Mouse (Mus musculus) megakaryocyte-erythroid progenitor cell, adult 5-6 weeks (primary cell): ENCODE data around the gene Ankrd28. TPM values are rescaled to one million over a fixed set of nuclear protein-coding genes. Genes with fewer than 3 reads are reported as not detected.

Source experiments
- ATAC-seq: replicated peaks from 2 replicates; pipeline ENCODE4 v1.8.0; 2016; ENCODE audit warnings: mild to moderate bottlenecking, inconsistent platforms; ENCODE audit not compliant: severe bottlenecking, poor library complexity, low FRiP score, low TSS enrichment
- total RNA-seq, 2 experiments: library from RNA; stranded (forward) in 1 of 2; stranded (reverse) in 1 of 2; fragments of 200-1000, 215-1000 nt in 1 of 2; fragments of >200 nt in 1 of 2; fragmentation: Nextera tagmentation in 1 of 2; gene quantifications; 2 replicates each; pipeline ENCODE4 v1.2.3; 2014 to 2017

Ankrd28 gene
- total RNA-seq, 2 experiments from 2014 or later, result 27.0 to 37.4 TPM

DNA sequence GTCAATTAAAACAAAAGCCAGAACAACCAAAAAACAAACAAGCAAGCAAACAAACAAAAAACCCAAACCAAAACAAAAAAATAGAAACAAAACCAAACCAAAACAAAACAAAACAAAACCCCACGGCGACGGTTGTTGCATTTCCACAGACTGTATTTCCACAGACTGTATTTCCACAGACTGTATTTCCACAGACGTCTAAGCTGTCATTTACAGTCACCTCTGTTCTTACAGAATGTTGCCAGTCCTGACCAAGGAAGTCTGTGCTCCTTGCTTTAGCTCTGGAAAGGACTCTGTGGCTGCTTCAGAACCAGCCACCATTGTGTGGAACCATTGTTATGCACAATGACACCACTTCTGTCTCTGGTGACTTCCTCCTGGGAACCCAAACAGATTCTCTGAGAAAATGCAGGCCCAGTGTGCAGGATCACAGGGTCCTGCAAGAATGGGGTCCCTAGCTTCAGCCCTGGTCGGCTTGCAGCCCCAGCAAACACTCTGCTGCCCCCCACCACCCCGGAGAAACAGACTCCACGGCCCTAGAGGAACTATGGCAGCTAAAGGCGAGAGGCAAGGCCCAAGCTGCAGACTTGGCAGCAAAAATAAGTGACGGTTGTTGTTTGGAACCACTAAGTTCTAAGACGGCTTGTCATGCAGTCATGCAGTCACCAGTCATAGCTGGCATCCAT lies 158.7 kb downstream of the Ankrd28 start:
- no peak for ATAC-seq

DNA sequence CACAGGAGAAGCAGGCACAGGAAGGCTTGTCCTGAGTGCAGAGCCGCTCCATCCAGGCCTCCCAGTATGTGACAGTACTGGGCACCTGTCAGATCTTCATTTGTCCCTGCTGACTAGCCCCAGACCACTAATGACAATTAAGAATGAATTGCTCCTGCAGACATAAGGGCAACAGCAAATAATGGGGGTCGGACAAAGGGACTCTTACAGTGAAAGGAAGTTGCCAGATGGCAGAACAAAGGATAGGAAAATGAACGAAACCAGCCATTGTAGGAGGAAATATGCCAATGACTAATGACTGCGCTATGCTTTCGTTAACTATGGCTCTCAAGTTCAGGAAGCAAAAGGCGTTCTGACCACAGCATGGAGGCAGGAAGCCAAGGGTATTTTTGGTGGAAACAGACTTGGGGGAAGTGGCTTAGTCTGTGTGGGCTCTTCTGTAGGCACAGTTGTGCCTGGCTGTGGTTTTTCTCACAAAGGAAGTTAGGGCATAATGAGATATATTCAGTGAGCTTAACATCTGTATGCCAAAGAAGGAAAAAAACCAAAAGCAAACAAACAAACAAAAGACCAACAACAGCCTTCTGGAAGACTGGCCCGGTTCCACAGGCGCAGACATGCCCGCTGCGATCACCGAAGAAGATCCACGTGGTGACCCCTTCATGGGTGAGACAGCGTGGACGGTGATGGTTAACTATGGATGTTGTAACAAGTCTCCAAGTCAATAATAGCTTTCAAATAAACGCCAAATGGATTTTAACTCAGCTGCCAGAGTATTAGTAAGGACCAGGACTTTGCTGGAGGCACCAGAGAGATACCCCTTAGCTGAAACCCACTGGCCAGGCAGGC lies 160.6 kb downstream of the Ankrd28 start:
- ATAC-seq, result peak; percentile 50; the same call in 1 of the 2 replicates

DNA sequence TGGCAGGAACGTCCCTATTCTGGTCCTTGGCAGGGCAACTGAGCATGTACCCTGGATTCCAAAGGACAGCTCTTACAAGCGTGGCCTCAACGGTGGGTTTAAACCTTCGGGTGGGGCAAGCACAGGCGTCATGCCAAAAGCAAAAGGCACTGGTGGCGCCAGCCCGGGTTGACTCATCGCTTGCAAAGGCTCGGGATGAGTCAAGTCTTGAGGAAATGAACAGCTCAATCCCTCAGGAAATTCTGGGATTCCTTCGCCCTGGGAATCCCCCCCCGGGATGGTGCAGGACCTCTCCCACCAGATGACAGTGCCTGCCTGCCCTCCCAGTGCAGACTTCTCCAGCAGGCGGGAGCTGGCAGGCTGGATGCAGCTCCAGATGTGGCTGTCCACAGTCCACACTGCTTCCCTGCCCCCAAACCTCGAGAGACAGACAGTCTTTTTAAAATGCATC lies 161.3 kb downstream of the Ankrd28 start:
- ATAC-seq, result no peak

DNA sequence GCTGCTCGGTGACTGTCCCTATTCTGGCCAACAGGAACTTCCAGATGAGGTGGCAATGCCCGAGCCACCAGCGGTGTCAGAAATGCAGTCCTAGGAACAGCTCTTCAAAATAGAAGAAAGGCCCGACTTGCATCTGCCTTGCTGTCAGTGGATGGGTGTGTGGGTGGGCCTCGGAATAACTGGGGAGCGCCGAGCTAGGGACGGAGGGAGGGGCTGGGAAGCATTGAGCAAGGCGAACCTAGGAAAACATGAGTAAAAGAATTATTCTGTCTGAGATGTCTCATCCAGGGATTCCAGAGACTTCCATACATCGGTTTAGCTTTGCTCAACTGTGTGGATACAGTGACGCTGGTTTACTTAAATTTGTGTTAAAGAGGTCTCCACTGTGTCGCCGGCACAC lies 162.1 kb downstream of the Ankrd28 start:
- ATAC-seq, result no peak

DNA sequence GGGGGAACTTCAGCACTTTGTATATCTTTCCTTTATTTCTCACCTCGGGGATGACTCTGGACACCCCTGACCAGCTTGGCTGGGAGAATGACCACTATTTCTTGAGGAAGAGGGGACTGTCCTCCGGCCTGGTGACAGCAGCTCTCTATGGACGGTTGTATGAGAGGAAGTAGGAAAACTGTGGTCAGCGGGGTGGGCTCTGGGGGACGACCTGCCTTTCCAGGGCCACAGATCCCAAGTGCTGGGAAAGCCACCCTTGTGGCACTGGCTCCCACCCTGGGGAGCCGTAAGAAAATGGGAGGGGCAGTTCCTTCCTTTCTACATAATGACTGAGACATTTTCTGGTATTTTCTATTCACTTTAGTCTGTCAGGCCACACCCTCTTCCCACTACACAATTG lies 162.7 kb downstream of the Ankrd28 start:
- no peak for ATAC-seq

DNA sequence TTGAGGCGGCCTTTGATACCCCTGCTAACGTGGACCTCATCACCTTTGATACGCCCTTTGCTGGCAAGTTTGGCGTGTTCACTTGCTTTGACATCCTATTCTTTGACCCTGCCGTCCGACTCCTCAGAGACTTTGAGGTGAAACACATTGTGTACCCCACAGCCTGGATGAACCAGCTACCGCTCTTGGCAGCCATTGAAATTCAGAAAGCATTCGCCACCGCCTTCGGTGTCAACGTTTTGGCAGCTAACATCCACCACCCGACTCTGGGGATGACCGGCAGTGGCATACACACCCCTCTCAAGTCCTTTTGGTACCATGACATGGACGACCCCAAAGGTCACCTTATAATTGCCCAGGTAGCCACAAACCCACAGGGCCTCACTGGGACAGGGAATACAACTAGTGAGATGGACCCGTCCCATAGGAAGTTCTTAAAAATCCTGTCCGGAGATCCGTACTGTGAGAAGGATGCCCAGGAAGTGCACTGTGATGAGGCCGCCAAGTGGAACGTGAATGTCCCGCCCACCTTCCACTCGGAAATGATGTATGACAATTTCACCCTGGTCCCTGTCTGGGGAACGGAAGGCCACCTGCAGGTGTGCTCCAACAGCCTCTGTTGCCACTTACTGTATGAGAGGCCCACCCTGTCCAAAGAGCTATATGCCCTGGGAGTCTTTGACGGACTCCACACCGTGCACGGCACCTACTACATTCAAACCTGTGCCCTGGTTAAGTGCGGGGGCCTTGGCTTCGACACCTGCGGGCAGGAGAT lies 163.3 kb downstream of the Ankrd28 start:
- ATAC-seq, result no peak

DNA sequence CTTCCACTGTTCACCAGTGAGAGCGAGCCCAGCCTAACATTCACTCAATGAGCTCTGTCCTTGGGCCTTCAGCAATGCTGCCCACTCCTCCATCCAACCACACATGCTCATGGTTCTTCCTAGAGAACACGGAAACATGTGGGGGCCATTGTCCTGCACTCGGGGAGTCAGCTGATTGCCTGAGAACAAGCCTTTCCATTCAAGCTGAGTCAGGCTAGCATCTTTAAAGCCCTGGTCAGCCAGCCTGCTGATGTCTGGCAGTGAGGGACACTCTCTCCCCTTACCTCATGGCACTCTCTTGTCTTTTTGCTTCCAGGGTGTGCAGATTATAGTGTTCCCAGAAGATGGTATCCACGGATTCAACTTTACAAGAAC lies 164.9 kb downstream of the Ankrd28 start:
- no peak for ATAC-seq

DNA sequence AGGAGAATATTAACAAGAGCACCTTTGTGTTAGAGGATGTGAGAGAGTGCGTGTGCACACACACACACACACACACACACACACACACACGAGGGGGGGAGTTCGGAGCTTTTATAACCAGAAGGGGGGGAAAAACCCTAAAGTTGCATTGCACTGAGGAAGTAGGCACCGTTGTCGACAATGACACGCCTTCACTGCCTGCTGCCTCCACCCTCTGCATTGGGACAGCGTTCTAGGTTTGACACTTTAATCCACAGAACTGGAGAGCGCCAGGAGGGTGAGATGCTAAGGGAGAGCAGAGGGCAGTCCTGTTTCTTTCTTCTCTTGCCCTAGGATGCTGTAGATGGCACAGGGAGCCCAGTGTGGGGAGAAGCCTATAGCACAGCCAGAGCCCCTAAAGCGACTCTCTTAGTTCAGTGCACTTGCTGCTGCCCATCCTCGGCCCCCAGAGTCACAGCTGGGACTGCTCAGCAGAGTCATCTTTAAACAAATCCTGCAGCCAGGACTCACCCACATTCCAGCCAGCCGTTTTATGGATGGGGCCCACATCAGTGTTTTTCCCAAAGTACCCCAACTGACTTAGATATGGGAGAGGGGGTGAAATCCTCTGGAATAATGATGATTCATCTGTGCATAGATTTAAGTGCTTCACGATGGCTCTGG lies 165.4 kb downstream of the Ankrd28 start:
- 0 out of 2 replicates have a peak, but pooled peaks have one; percentile 27 for ATAC-seq

DNA sequence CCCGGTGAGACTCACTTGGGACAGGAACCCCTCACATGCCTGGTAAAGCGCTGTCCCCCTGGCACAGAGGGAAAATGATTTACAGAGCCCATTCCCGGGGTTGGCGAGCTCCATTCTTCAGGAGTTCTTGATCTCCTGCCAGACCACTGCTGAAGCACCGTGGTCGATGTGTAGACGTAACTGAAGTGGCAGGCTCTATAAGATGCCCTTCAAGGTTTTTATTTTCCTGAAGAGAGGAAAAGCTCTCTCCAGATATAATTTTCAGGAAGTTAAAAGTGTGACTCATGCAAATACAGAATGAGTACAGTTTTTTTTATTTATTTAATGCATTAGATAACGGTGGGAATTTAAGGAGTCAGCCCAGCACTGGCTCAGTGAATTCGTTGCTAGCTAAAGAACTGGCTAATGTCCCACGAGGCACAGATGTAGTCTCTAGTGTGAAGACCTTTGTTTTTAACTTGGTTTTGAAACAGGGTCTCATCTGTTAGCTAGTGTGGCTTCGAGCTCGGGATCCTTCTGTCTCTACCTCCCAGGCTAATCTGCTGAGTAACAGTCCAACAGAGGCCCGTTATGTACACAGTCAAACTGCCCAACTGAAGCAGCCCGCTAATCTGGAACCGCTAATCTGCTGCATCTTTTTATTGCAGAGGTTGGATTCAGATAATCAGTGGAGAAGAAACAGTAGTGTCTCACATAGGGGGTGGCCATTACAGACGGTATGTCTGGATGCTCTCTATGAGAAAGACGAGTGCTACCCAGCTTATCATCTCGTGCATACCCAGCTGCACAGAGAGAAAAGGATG lies 166.2 kb downstream of the Ankrd28 start:
- peak; percentile 50; the same call in 1 of the 2 replicates for ATAC-seq

DNA sequence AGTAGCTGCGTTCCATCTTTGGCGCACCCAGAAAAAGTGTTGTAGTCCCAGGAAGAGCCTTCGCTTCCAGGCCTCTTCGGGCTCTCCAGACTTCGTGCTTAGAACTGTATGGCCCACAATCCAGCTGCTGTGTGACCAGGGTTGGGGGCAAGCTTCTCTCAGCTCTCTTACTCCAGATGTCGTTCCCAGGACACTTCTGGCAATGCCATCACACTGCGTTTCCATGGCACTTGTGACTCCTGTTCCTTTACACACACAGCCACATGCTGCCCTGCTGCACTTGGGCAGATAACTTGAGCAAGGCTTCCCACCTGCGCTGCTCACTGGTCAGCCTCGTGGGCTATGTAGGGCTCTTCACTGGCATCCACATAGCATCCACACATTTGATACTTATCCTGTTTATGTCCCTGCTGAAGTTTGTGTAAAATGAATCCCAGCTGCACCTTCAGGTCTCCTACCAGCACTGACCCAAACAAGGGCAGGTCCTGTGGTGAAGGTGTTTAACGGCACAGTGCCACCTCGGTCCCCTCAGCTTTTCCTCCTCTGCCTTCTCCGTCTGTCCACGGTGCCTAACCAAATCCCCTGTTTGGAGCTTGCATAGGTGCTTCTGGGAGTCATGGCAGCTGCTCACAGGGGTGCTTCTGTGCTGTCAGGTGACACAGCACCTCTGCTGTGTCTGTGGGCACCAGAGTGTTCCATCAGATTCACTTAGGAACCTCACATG lies 166.9 kb downstream of the Ankrd28 start:
- no peak for ATAC-seq

DNA sequence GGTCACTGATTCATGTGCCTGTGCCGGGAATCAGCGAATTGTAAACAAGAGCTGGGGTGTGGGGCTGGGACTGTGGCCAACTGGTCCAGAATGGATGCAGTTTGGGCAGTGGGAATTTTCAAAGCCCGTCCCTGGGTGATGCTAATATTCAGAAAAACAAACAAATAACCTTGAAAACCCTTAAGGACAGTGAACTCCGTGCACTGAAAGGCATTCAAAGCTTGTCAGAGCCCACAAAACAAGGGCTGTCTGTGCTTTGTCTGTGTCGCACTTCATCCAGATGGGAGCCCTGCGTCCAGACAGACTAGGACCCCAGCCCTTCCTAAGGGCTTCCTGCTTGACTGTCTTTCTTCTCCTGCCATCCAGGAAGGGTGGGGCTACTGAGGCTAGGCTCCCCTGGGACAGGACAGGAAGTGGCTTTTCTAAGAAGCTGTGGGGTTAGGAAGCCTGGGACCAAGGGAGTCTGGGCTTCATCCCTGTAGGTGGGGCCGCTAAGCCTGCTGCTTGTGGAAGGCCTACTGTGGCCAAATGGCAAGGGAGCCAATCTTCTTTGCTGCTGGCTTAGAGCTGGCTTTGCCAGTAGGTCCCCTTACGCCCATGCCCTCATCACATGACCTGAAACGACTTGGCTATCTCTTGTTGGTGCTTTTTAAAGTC lies 167.8 kb downstream of the Ankrd28 start:
- no peak for ATAC-seq

DNA sequence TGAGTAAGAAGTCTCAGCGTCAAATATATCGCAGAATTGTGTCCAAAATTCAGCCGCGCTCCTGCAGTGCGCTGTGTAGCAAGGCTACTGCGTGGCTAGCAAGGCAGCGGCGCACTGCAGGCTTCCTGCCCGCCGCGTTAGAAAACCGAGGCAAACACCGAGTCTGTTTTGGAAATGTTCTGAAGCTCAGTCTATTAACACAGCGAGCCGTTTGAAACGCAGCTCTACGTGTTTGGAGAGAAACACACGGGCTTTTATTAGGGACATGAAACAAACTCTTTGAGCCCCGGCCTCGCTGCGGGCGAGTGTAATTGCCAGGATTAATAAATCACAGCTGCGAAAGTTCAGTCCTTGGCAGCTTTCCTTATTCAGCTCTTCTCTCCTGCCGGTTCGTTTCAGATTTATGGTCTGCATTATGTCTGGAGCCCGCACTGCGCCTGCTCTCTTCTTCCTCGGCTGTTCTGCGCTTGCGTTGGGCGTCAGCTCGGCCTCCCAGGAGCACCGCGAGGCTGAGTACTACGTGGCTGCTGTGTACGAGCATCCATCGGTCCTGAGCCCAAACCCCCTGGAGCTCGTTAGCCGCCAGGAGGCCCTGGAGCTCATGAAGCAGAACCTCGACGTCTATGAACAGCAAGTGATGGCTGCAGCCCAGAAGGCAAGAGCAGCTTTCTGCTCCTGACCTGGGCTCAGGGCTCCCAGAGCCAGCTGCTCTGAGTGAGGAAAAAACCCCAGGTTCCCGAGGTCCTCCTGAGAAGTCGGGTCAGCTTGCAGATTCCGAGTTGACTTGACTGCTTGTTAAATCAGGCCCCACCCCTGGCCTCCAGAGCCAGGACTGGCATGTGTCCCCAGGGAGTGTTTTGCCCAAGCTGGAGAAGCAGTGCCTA lies 168.5 kb downstream of the Ankrd28 start:
- peak; percentile 39 for ATAC-seq

DNA sequence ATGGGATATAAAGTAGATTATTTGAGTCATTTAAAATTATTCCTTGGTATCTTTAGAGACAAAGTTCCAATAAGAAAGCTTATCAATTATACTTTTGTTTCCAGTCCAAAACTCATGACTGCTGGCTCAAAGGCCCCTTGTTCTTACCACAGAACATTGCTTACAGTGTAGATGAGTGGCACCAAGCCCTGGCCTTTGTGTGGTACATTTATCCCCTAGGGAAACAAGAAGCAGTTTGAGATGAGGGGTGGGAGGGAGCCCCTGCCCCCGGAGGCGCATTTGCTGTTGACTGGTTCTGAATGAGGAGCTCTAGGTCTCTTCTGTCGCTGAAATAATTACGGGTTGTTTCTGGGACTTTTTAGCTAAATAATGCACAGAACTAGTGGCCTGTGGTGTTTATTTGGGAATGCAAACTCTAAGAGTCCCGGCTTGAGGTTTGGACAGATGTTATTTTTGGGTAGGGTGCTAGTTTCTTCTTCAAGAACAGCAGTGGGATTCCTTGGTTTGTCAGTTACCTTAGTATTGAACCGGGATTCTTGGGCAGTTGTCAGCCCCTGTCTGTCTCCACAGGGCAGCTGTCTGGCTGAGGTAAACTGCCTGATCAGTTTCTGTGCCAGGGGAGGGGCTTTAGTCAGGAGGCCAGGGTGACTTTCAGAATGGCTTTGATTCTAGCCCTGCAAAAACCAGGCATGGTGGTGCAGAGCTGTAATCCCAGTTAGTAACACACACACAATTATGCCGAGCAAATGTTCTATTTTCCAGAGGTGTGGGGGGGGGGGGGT lies 169.9 kb downstream of the Ankrd28 start:
- no peak for ATAC-seq

DNA sequence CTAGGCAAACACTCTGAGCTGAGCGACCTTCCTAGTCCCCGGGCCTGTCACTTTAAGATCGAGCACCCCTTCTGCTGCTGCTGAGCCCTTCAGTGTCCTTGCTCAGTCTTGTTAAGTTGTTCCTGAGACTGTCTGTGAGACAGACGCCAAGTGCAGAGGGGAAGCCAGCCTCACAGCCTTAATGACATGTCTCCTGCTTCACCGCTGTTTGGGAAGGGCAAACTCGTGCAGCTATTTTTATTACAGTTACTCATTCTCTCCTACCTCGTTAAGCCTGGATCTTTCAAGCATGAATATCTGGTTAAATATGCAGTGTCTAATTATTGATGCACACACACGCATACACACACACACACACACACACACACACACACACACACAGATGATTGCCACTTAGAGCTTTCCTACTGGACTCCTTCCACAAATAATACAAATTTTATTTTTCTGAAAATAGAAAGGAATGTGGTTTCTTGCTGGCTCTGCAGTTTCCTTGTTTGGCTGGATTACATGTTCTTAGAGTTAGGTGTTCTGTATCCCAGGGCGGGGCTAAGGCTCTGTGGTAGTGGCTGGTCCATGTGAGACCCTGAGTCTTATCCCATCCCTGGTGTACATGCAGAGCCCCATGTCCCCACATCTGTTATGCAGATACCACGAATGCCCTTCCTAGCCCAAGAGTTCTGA lies 170.8 kb downstream of the Ankrd28 start:
- ATAC-seq, result no peak

DNA sequence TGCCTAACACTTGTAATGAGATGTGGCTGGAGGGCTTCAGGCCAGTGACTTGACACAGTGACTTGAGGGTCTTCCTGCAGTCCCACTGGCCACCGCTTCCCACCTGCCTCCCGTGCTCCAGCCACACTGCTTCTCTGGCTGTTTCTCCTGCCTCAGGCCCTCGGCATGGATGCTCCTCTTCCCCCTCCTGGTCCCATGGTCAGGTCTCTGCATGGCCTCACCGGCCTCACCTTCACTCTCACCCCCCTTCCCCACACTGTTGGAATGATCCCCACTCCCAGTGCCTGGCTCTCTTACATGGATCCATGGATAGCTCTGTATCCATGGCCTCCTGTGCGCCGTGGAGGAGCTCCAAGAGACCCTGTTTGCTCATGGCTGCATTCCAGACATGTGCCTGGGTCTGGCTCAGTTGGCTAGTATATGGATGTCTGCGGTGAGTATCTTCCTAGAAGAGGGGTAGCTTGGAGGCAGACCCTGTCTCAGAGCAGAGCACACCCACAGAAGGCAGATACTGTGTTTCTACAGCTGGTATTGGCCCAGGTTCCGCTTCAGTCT lies 172.2 kb downstream of the Ankrd28 start:
- no peak for ATAC-seq
